Mouse (Mus musculus): ENCODE measurements around the gene Qk. TPM values are rescaled to one million over a fixed set of nuclear protein-coding genes. Genes with fewer than 3 reads are reported as not detected.

Qk gene
- polyA plus RNA-seq, 1 experiment from 2014 or later, result 38.1 TPM

GRCm38 (mm10) chr17:10357348-10357747 is 37.7 kb upstream of the Qk start:
- no peak overlapping the region for H3K9ac ChIP-seq (ENCODE audit: low read length)
- no peaks in the 10 kb centered on the region for H3K9me3 ChIP-seq (replicated peaks; ENCODE audit: control insufficient read depth, low read length)
- H3K36me3 ChIP-seq (ENCODE audit: control insufficient read depth, insufficient read depth), result no peaks in the 10 kb centered on the region
- ATAC-seq (replicated peaks; ENCODE audit: extremely low read depth, insufficient read depth, low FRiP score), result no peak
- H3K27me3 ChIP-seq (ENCODE audit: control insufficient read depth, insufficient read depth, low read length), result no peaks in the 10 kb centered on the region
- H3K4me3 ChIP-seq (ENCODE audit: low read length), result no peak overlapping the region
- H3K4me2 ChIP-seq (ENCODE audit: low read depth, low read length), result no peak overlapping the region
- H3K27ac ChIP-seq (ENCODE audit: low read length), result no peak overlapping the region
- H3K4me1 ChIP-seq (ENCODE audit: control insufficient read depth, insufficient read depth, low read length), result peaks cover 32% of the 10 kb centered on the region
- 87% methylated on average over 12 of the region's 12 CpGs for WGBS

DNA sequence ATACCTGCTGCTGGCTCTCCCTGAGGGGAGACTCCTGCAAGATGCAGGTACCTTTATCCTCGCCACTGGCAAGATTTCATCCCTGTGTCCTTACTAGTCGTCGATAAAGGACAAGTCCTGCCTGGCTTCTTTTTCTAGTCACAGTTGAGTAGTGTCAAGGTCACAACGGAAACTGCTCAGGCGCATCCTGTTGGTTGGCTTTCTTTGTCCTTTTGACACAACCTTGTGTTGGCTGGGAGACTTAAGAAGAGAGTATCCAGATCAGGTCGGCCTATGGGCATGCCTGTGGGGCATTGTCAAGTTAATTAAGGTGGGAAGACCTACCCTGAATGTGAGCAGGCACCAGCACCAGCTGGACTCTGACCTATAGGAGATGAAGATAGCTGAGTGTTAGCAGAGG is 36.6 kb upstream of the Qk start:
- 54% methylated on average over 6 of the region's 6 CpGs for WGBS
- Histone ChIP-seq H3K9ac (ENCODE audit: low read length) (no peak overlapping the region), H3K36me3 (ENCODE audit: control insufficient read depth, insufficient read depth) (no peaks in the 10 kb centered on the region), H3K27me3 (ENCODE audit: control insufficient read depth, insufficient read depth, low read length) (no peaks in the 10 kb centered on the region), H3K9me3 (replicated peaks; ENCODE audit: control insufficient read depth, low read length) (no peaks in the 10 kb centered on the region), H3K27ac (ENCODE audit: low read length) (no peak overlapping the region), H3K4me1 (ENCODE audit: control insufficient read depth, insufficient read depth, low read length) (peaks cover 27% of the 10 kb centered on the region), H3K4me2 (ENCODE audit: low read depth, low read length) (no peak overlapping the region), H3K4me3 (ENCODE audit: low read length) (no peak overlapping the region)
- ATAC-seq (replicated peaks; ENCODE audit: extremely low read depth, insufficient read depth, low FRiP score), result no peak

DNA sequence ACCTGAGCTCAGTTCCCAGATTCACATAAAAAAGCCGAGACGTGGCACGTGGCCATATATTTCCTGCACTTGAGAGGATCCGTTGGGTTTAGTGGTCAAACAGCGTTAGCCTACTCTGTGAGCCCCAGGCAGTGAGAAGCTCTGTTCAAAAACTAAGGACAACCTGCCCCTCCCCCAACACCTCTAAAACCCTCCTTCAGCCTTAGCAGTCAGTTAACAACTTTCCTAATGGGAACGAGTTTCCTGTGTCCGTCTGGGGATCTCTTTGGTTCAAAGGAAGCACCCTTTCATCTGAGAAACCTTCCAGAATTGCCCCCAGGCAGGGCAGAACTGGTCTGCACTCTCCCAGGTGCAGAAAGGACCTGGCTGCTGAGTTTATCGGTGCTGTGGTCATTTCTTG is 36.1 kb upstream of the Qk start:
- Histone ChIP-seq H3K27me3 (ENCODE audit: control insufficient read depth, insufficient read depth, low read length) (no peaks in the 10 kb centered on the region), H3K9ac (ENCODE audit: low read length) (no peak overlapping the region), H3K4me3 (ENCODE audit: low read length) (no peak overlapping the region), H3K36me3 (ENCODE audit: control insufficient read depth, insufficient read depth) (no peaks in the 10 kb centered on the region), H3K27ac (ENCODE audit: low read length) (no peak overlapping the region), H3K9me3 (replicated peaks; ENCODE audit: control insufficient read depth, low read length) (no peaks in the 10 kb centered on the region), H3K4me2 (ENCODE audit: low read depth, low read length) (no peak overlapping the region), H3K4me1 (ENCODE audit: control insufficient read depth, insufficient read depth, low read length) (peaks cover 23% of the 10 kb centered on the region)
- 31% methylated on average over 8 of the region's 8 CpGs for WGBS
- ATAC-seq (replicated peaks; ENCODE audit: extremely low read depth, insufficient read depth, low FRiP score), result no peak

DNA sequence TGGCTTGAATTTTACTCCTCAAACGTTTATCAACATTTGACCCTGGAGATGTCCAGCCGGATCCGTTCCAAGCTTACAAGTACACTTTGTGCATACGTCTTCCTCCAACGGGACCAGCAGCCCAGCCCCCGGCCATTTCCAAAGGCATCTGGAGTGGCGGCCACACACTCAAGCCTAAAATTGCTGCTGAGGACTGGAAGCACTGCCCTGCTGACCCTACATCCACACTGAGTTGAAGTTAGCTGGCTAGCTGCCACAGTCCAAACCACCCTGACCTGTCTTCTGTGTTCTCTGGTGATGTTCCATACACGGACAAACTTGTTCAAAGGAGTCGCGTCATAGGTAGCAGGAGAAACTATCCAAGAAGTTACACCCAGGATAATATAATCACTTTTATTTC is 18.6 kb upstream of the Qk start:
- H3K4me3 ChIP-seq (ENCODE audit: low read length), result no peak overlapping the region
- peaks cover 33% of the 10 kb centered on the region for H3K4me1 ChIP-seq (ENCODE audit: control insufficient read depth, insufficient read depth, low read length)
- H3K4me2 ChIP-seq (ENCODE audit: low read depth, low read length), result no peak overlapping the region
- H3K9me3 ChIP-seq (replicated peaks; ENCODE audit: control insufficient read depth, low read length), result no peaks in the 10 kb centered on the region
- no peak overlapping the region; the same call in 1 of the 2 replicates for H3K9ac ChIP-seq (ENCODE audit: low read length)
- no peak for ATAC-seq (replicated peaks; ENCODE audit: extremely low read depth, insufficient read depth, low FRiP score)
- WGBS, result 36% methylated on average over 10 of the region's 10 CpGs
- no peaks in the 10 kb centered on the region for H3K27me3 ChIP-seq (ENCODE audit: control insufficient read depth, insufficient read depth, low read length)
- no peaks in the 10 kb centered on the region for H3K36me3 ChIP-seq (ENCODE audit: control insufficient read depth, insufficient read depth)
- peak overlapping the region; percentile 8 for H3K27ac ChIP-seq (ENCODE audit: low read length)

GRCm38 (mm10) chr17:10336558-10336957 is 16.9 kb upstream of the Qk start:
- H3K36me3 ChIP-seq (ENCODE audit: control insufficient read depth, insufficient read depth), result no peaks in the 10 kb centered on the region
- no peak overlapping the region for H3K4me2 ChIP-seq (ENCODE audit: low read depth, low read length)
- H3K27me3 ChIP-seq (ENCODE audit: control insufficient read depth, insufficient read depth, low read length), result no peaks in the 10 kb centered on the region
- peaks cover 32% of the 10 kb centered on the region for H3K4me1 ChIP-seq (ENCODE audit: control insufficient read depth, insufficient read depth, low read length)
- ATAC-seq (replicated peaks; ENCODE audit: extremely low read depth, insufficient read depth, low FRiP score), result no peak
- WGBS, result 86% methylated on average over 12 of the region's 12 CpGs
- no peak overlapping the region for H3K4me3 ChIP-seq (ENCODE audit: low read length)
- H3K9me3 ChIP-seq (replicated peaks; ENCODE audit: control insufficient read depth, low read length), result no peaks in the 10 kb centered on the region
- no peak overlapping the region; the same call in 1 of the 2 replicates for H3K9ac ChIP-seq (ENCODE audit: low read length)
- H3K27ac ChIP-seq (ENCODE audit: low read length), result peak overlapping the region; percentile 98

GRCm38 (mm10) chr17:10335809-10336499 is 16.3 kb upstream of the Qk start:
- H3K4me1 ChIP-seq (ENCODE audit: control insufficient read depth, insufficient read depth, low read length), result peaks cover 32% of the 10 kb centered on the region
- H3K36me3 ChIP-seq (ENCODE audit: control insufficient read depth, insufficient read depth), result no peaks in the 10 kb centered on the region
- peak overlapping the region; percentile 57 for H3K4me3 ChIP-seq (ENCODE audit: low read length)
- peak overlapping the region; percentile 89 for H3K4me2 ChIP-seq (ENCODE audit: low read depth, low read length)
- peak overlapping the region; percentile 98 for H3K27ac ChIP-seq (ENCODE audit: low read length)
- ATAC-seq (replicated peaks; ENCODE audit: extremely low read depth, insufficient read depth, low FRiP score), result no peak
- no peaks in the 10 kb centered on the region for H3K27me3 ChIP-seq (ENCODE audit: control insufficient read depth, insufficient read depth, low read length)
- no peaks in the 10 kb centered on the region for H3K9me3 ChIP-seq (replicated peaks; ENCODE audit: control insufficient read depth, low read length)
- WGBS, result 24% methylated on average over 16 of the region's 16 CpGs
- peak overlapping the region; percentile 85 for H3K9ac ChIP-seq (ENCODE audit: low read length)

DNA sequence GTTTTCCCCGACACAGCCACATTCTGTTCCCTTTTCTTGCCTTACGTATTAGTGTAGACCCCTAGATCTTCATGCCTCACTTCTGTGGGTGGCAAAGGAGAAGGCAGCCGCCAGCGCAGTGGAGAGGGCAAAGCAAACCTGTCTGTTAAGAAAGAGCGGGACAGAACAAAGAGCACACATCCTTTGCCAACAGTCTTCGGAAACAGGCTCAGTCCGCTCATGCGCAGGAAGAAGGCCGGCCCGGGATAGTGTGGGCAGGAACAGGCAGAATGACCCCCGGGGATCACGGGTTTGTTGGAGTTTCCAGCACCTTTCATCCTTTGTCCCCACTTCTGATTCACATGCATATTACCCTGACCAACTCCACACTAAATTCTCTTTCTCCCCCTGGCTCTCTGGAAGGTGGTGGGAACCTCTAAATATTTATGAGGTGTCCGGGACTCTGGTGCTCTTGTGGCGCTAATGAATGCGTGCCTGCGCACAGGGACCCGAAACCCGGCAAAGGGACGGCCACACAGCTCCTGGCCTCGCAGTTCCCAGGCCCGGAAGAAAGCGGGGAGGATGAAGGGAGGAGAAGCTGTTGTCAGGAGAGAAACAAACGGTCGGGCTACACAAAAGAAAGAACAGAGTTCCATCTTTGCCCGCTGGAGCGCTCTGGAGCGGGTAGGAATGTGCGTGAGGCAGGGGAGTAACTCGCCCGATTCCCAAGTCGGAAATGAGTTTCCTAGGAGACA is 15.5 kb upstream of the Qk start:
- no peaks in the 10 kb centered on the region for H3K9me3 ChIP-seq (replicated peaks; ENCODE audit: control insufficient read depth, low read length)
- H3K9ac ChIP-seq (ENCODE audit: low read length), result peak overlapping the region; percentile 85
- WGBS, result 1% methylated on average over 31 of the region's 31 CpGs
- peak overlapping the region; percentile 57 for H3K4me3 ChIP-seq (ENCODE audit: low read length)
- no peaks in the 10 kb centered on the region for H3K27me3 ChIP-seq (ENCODE audit: control insufficient read depth, insufficient read depth, low read length)
- no peaks in the 10 kb centered on the region for H3K36me3 ChIP-seq (ENCODE audit: control insufficient read depth, insufficient read depth)
- peak; percentile 87 for ATAC-seq (replicated peaks; ENCODE audit: extremely low read depth, insufficient read depth, low FRiP score)
- H3K27ac ChIP-seq (ENCODE audit: low read length), result peak overlapping the region; percentile 98
- peaks cover 32% of the 10 kb centered on the region for H3K4me1 ChIP-seq (ENCODE audit: control insufficient read depth, insufficient read depth, low read length)
- H3K4me2 ChIP-seq (ENCODE audit: low read depth, low read length), result peak overlapping the region; percentile 89

GRCm38 (mm10) chr17:10334481-10334880 is 14.8 kb upstream of the Qk start:
- H3K9ac ChIP-seq (ENCODE audit: low read length), result peak overlapping the region; percentile 85
- no peaks in the 10 kb centered on the region for H3K27me3 ChIP-seq (ENCODE audit: control insufficient read depth, insufficient read depth, low read length)
- peak overlapping the region; percentile 89 for H3K4me2 ChIP-seq (ENCODE audit: low read depth, low read length)
- H3K27ac ChIP-seq (ENCODE audit: low read length), result peak overlapping the region; percentile 98
- peak; percentile 46 for ATAC-seq (replicated peaks; ENCODE audit: extremely low read depth, insufficient read depth, low FRiP score)
- peaks cover 32% of the 10 kb centered on the region for H3K4me1 ChIP-seq (ENCODE audit: control insufficient read depth, insufficient read depth, low read length)
- H3K4me3 ChIP-seq (ENCODE audit: low read length), result peak overlapping the region; percentile 57
- H3K9me3 ChIP-seq (replicated peaks; ENCODE audit: control insufficient read depth, low read length), result no peaks in the 10 kb centered on the region
- no peaks in the 10 kb centered on the region for H3K36me3 ChIP-seq (ENCODE audit: control insufficient read depth, insufficient read depth)
- 9% methylated on average over 1 of the region's 1 CpGs for WGBS

GRCm38 (mm10) chr17:10333321-10333720 is 13.7 kb upstream of the Qk start:
- H3K4me2 ChIP-seq (ENCODE audit: low read depth, low read length), result no peak overlapping the region
- WGBS, result 60% methylated on average over 8 of the region's 8 CpGs
- no peak overlapping the region; the same call in 1 of the 2 replicates for H3K9ac ChIP-seq (ENCODE audit: low read length)
- H3K27ac ChIP-seq (ENCODE audit: low read length), result peak overlapping the region; percentile 74
- no peak for ATAC-seq (replicated peaks; ENCODE audit: extremely low read depth, insufficient read depth, low FRiP score)
- H3K9me3 ChIP-seq (replicated peaks; ENCODE audit: control insufficient read depth, low read length), result no peaks in the 10 kb centered on the region
- H3K4me1 ChIP-seq (ENCODE audit: control insufficient read depth, insufficient read depth, low read length), result peaks cover 30% of the 10 kb centered on the region
- H3K4me3 ChIP-seq (ENCODE audit: low read length), result no peak overlapping the region
- H3K27me3 ChIP-seq (ENCODE audit: control insufficient read depth, insufficient read depth, low read length), result no peaks in the 10 kb centered on the region
- H3K36me3 ChIP-seq (ENCODE audit: control insufficient read depth, insufficient read depth), result no peaks in the 10 kb centered on the region

Measured in heart, embryonic 16.5 days (tissue).